Mouse (Mus musculus): ENCODE results near the gene Atxn7l1.

DNA sequence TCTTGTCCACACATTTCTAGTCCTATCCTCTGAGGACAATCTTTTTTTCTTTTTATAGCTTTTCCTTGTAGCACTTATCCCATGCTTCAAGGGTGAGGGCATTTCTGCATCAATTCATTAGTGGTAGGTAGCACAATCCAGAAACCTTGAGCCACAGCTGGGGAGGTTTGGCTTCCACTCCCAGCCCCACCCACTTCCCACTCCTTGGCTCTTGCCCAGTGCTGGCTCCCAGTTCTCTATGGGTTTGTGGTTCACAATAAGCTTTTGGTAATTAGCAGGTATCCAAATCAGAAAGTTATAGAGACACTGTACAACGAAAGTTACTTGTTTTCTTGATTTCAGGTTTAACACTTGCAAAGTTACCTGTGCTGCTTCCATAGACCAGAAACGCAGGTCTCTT, 38.8 kb downstream of the Atxn7l1 start:
- TF ChIP-seq CTCF (IDR thresholded peaks at IDR 0.05; ENCODE audit: extremely low read depth, insufficient read depth, insufficient read length, insufficient replicate concordance) (no peak), POLR2A (IDR thresholded peaks at IDR 0.05; ENCODE audit: low read depth, low read length) (no peak)

All from spleen, adult 2 months (tissue).